Mouse (Mus musculus) adrenal gland, postnatal 25 days (tissue): Measurements from ENCODE around the gene Fstl1. TPM values are rescaled to one million over a fixed set of nuclear protein-coding genes. Genes with fewer than 3 reads are reported as not detected.

Experiments
- DNase-seq: peaks from one replicate; pipeline ENCODE4 v3.0.0; 2021; ENCODE audit warnings: mixed read lengths
- total RNA-seq: library from RNA; stranded (reverse); gene quantifications from 2 replicates; pipeline ENCODE4 v1.2.3, GENCODE M21; 2021

The Fstl1 gene
- total RNA-seq, 1 experiment from 2014 or later, result 45.8 TPM

DNA sequence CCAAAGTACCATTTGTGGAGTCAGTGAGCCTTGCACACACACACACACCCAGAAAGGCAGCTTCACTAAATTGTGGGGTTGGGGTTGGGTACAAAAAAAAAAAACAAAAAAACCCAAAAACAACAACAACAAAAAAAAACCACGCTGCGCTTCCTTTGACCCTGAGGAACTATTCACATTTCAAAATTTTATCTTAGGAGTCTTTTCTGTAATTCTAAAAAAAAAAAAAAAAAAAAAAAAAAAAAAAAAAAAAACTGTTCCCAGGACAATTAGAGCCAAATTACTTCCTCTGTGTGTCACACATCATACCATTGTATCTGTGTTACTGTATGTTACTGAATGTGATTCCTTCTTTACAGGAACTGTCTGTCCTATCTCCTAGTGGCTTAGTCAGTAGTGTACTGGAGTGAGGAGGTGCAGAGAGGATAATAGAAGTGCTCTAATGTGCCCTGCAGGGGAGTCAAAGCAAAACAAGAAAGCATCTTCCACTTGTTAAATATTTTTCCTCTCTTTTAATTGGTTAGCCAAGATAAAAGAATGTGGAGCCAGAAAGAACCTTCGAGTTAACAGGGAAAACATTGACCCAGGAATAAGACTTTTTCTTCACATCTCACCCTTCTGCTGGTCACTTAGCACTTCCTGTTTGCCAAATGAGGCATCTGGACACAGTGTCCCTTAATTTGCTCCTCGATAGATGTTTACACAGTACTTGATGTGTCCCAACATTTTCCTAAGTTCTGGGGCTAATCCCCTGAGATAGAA is 93.0 kb downstream of the Fstl1 start:
- DNase-seq, result no peak

DNA sequence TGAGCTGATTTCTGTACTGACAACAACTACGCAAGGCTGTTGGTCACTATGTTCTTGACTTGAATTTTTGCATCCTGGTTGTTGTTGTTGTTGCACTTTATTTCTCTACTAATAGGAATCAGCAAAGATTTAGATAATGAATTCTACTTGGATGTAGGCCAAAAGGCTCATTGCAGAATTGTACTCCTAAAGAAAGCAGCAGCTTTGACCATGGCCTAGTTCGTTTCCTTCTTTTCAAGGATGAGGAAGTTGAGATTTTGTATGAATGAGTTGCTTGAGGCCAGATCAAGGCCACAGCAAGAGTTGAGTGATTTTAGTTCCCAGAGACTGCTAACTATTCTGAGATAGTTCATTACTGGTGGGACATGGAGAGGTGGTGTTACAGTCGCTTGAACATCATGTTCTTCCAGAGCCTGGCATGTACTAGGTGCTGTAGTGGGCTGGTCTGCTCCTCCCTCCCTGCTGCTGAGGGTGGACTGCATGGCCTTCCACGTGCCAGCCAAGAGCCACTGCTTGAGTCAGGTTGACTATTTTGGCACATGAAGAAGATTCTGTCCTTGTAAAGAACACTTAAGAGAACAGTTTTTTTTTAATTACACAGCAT is 94.5 kb downstream of the Fstl1 start:
- DNase-seq, result peak; percentile 56

- DNase-seq, result no peak
Measured at GRCm38 (mm10) chr16:37874501-37875235, 98.0 kb downstream of the Fstl1 start.

- DNase-seq, result no peak
Measured at GRCm38 (mm10) chr16:37877406-37877805, 100.7 kb downstream of the Fstl1 start.

DNA sequence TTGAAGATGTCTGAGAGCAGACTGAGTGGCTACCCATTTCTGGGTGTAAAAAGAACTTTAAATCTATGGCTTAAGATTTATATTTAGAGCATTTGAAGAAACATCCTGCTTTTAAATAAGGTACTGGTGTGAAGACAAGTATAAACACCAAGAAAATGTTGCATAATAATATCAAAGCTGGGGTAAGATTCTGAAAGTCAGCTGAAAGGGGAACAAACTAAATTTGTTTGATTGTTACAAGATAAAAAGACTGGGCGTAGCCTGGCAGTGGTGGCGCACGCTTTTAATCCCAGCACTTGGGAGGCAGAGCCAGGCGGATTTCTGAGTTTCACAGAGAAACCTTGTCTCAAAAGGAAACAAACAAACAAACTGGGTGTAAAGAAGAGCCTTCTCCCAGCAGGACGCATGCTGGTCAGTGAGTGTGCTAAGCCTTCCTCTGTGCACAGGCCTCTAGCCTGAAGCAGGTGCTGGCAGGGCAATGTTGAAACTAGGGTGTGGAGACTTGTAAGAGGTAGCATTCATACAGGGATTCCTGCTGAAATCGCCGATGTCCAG is 102.4 kb downstream of the Fstl1 start:
- DNase-seq, result no peak

DNA sequence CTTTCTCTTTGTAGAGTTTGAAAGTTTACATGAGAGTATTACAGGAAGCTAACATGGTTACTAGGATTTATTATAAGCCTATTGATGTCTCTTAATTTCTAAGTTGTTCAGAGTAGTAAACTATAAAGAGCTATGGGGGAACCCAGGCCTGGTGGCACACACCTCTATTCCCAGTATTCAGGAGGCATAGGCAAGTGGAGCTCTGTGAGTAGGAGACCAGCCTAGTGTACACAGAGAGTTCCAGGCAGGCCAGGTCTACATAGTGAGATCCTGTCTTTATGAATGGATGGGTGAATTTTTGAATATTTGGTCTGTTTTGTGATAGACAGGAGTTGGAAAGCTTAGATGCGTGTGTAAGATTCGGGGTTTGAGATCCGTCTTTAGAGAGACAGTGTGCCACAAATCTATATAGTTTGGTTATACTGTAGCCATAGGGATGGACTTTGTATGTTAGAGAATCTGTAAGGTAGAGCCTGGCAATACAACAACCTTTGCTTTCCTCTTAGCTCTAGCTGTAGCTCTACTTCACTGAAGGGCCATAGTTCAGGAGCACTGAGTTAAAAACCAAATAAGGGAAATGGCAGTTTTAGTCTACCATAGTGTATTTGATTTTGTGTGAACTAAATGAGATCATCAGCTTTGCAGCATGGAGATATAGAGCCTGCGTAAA is 103.2 kb downstream of the Fstl1 start:
- no peak for DNase-seq

DNA sequence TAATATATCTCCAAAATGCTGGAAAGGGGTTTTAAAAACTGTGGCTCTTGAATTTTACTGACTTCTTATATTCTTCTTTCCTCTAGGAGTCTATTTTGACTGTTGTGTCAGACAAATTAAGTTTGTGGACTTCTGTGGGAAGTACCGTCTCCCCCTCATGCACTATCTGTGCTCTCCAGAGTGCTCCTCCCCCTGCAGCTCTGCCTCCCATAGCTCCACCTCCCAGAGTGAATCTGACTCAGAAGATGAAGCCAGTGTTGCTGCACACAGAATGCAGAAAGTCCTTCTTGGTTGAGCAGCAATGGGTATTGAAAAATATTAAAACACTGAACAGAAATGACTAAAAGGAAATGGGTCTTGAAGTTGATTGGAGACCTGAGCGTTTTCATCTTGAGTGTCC is 104.5 kb downstream of the Fstl1 start:
- peak; percentile 31 for DNase-seq

Other genes starting within 250 kb of the Fstl1 start
- 14.5 and 18.9 TPM in 2 replicates for gene Gtf2e1, start 237.1 kb upstream of the Fstl1 start, total RNA-seq
- 11.4 and 12.3 TPM in 2 replicates for gene Rabl3, start 237.0 kb upstream of the Fstl1 start, total RNA-seq
- 7.7 TPM in 1 of 2 replicates, not detected in the other for gene Hgd, start 196.7 kb upstream of the Fstl1 start, total RNA-seq
- gene Ndufb4, start 122.4 kb upstream of the Fstl1 start, total RNA-seq, result 96.7 and 145 TPM in 2 replicates
- gene Gm36028, start 84.3 kb downstream of the Fstl1 start, total RNA-seq, result 0.27 TPM in 1 of 2 replicates, not detected in the other
- 150 and 193 TPM in 2 replicates for gene Lrrc58, start 91.5 kb downstream of the Fstl1 start, total RNA-seq
- 0.15 TPM in 1 of 2 replicates, not detected in the other for gene Gpr156, start 139.6 kb downstream of the Fstl1 start, total RNA-seq